Mouse (Mus musculus) hindbrain, embryonic 11.5 days (tissue): Measurements from ENCODE around the gene Ankrd11. TPM values are rescaled to one million over a fixed set of nuclear protein-coding genes. Genes with fewer than 3 reads are reported as not detected.

Experiments
- ATAC-seq: fragments of 200-750 bp; cut with Nextera tagmentation; 2 replicates; pipeline ENCODE4 v1.8.0; 2017; ENCODE audit warnings: mild to moderate bottlenecking, moderate TSS enrichment, moderate library complexity; ENCODE audit not compliant: low FRiP score
- DNase-seq: peaks from one replicate; pipeline ENCODE4 v3.0.0-alpha.2; 2015; ENCODE audit warnings: low spot score
- H3K27ac ChIP-seq: fragments of 300-500 bp; sonication (generic); 2 replicates; pipeline ENCODE4 v1.5.1; 2014; ENCODE audit warnings: mild to moderate bottlenecking, low read depth, low read length
- H3K27me3 ChIP-seq: fragments of 300-500 bp; sonication (generic); 2 replicates; pipeline ENCODE4 v1.6.1; 2014; ENCODE audit warnings: mild to moderate bottlenecking, low read length, moderate library complexity, mixed read lengths; ENCODE audit not compliant: control insufficient read depth, insufficient read depth
- H3K36me3 ChIP-seq: fragments of 300-500 bp; sonication (generic); 2 replicates; pipeline ENCODE4 v1.6.1; 2014; ENCODE audit warnings: mild to moderate bottlenecking, low read length, moderate library complexity, mixed read lengths; ENCODE audit not compliant: control insufficient read depth, insufficient read depth
- H3K4me1 ChIP-seq: fragments of 300-500 bp; sonication (generic); replicated peaks from 2 replicates; pipeline ENCODE4 v1.6.1; 2014; ENCODE audit warnings: low read length, mixed read lengths; ENCODE audit not compliant: control insufficient read depth, insufficient read depth
- H3K4me2 ChIP-seq: fragments of 300-500 bp; sonication (generic); replicated peaks from 2 replicates; pipeline ENCODE4 v1.6.1; 2014; ENCODE audit warnings: mild to moderate bottlenecking, low read depth, low read length
- H3K4me3 ChIP-seq: fragments of 300-500 bp; sonication (generic); 2 replicates; pipeline ENCODE4 v1.5.1; 2014; ENCODE audit warnings: low read depth, low read length
- H3K9ac ChIP-seq: fragments of 300-500 bp; sonication (generic); 2 replicates; pipeline ENCODE4 v1.6.1; 2014; ENCODE audit warnings: low read depth, low read length
- H3K9me3 ChIP-seq: fragments of 300-500 bp; sonication (generic); 2 replicates; pipeline ENCODE4 v1.6.1; 2016; ENCODE audit warnings: low read length; ENCODE audit not compliant: control insufficient read depth
- WGBS: fragments of 180-500 bp; shearing (Covaris S2); extraction: QIAGEN DNeasy Blood & Tissue Kit; methylation state at CpG from one replicate; pipeline ENCODE4 v1.1.7; 2014; 5-methylcytosine and 5-hydroxymethylcytosine counted together
- polyA plus RNA-seq: library from polyadenylated mRNA; unstranded; fragments of >200 nt; fragmentation: Nextera tagmentation; extraction: Ambion mirVana; gene quantifications from 2 replicates; pipeline ENCODE4 v1.2.1, GENCODE M21; 2014

The Ankrd11 gene
- polyA plus RNA-seq = 52.7 and 68.2 TPM in 2 replicates

- Histone ChIP-seq H3K9ac (peak within 1 kb of the TSS; percentile 98), H3K36me3 (no peaks in the 10 kb centered on the region), H3K27ac (peak within 1 kb of the TSS; percentile 97), H3K4me1 (peaks cover 5% of the 10 kb centered on the region; the same call in 1 of the 2 replicates), H3K4me3 (peak within 1 kb of the TSS; percentile 100), H3K9me3 (no peaks in the 10 kb centered on the region), H3K27me3 (no peaks in the 10 kb centered on the region), H3K4me2 (peak within 1 kb of the TSS; percentile 75)
- under 1% methylated on average over 83 of the region's 91 CpGs for WGBS
- ATAC-seq (peak; percentile 97), DNase-seq (peak; percentile 99)
These were observed at the start of gene Ankrd11 for GRCm38 (mm10) chr8:123042158-123042973. TSS of gene Ankrd11 (minus strand) at chr8:123042277.

GRCm38 (mm10) chr8:123087289-123087688, 45.2 kb upstream of the Ankrd11 start:
- H3K9ac ChIP-seq = no peak overlapping the region
- peaks cover 16% of the 10 kb centered on the region for H3K36me3 ChIP-seq
- H3K9me3 ChIP-seq = no peaks in the 10 kb centered on the region
- no peak overlapping the region for H3K27ac ChIP-seq
- no peaks in the 10 kb centered on the region for H3K27me3 ChIP-seq
- no peak for DNase-seq
- WGBS = 95% methylated on average over 9 of the region's 9 CpGs
- H3K4me2 ChIP-seq = no peak overlapping the region
- no peaks in the 10 kb centered on the region for H3K4me1 ChIP-seq
- no peak overlapping the region for H3K4me3 ChIP-seq
- no peak for ATAC-seq

DNA sequence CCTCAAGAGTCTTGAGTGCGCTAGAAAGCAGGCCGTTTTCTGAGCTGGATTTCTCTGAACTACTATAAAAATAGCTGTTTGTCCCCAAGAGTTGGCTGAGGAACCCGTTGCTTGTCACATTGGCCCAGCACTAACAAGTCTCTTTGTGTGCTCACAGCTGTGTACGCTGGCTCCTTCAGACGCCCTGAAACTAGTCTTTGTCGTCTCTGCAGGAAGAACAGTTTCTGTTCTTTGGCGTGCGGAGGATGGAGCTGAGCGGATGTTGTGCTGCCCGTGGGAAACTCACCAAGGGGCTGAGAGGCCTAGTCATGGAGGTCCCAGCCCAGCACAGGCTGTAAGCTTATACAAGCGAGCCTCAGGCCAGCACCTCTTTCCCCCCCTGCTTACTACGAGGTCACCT, 41.5 kb upstream of the Ankrd11 start:
- Histone ChIP-seq H3K27ac (no peak overlapping the region), H3K4me3 (no peak overlapping the region), H3K9me3 (no peaks in the 10 kb centered on the region), H3K4me1 (no peaks in the 10 kb centered on the region), H3K9ac (no peak overlapping the region), H3K36me3 (peaks cover 9% of the 10 kb centered on the region; the same call in 1 of the 2 replicates), H3K27me3 (no peaks in the 10 kb centered on the region), H3K4me2 (no peak overlapping the region)
- ATAC-seq (no peak), DNase-seq (no peak)
- WGBS = 91% methylated on average over 12 of the region's 12 CpGs

- WGBS = 79% methylated on average over 6 of the region's 6 CpGs
- H3K27me3 ChIP-seq = no peaks in the 10 kb centered on the region
- no peaks in the 10 kb centered on the region for H3K4me1 ChIP-seq
- no peak overlapping the region for H3K4me2 ChIP-seq
- no peaks in the 10 kb centered on the region for H3K9me3 ChIP-seq
- no peak overlapping the region for H3K4me3 ChIP-seq
- no peak overlapping the region for H3K9ac ChIP-seq
- peaks cover 9% of the 10 kb centered on the region; the same call in 1 of the 2 replicates for H3K36me3 ChIP-seq
- no peak overlapping the region for H3K27ac ChIP-seq
- no peak for ATAC-seq
- no peak for DNase-seq
These were observed 40.9 kb upstream of the Ankrd11 start for GRCm38 (mm10) chr8:123082993-123083392.

GRCm38 (mm10) chr8:123077213-123077612, 35.1 kb upstream of the Ankrd11 start:
- DNase-seq (no peak), ATAC-seq (no peak)
- Histone ChIP-seq H3K4me1 (no peaks in the 10 kb centered on the region), H3K27ac (no peak overlapping the region), H3K9ac (no peak overlapping the region), H3K4me3 (no peak overlapping the region), H3K27me3 (no peaks in the 10 kb centered on the region), H3K9me3 (no peaks in the 10 kb centered on the region), H3K36me3 (peaks cover 10% of the 10 kb centered on the region; the same call in 1 of the 2 replicates), H3K4me2 (no peak overlapping the region)
- WGBS = 95% methylated on average over 6 of the region's 6 CpGs

- no peak for DNase-seq
- 92% methylated on average over 4 of the region's 4 CpGs for WGBS
- H3K27me3 ChIP-seq = no peaks in the 10 kb centered on the region
These were observed 29.1 kb upstream of the Ankrd11 start for GRCm38 (mm10) chr8:123071176-123071575.

DNA sequence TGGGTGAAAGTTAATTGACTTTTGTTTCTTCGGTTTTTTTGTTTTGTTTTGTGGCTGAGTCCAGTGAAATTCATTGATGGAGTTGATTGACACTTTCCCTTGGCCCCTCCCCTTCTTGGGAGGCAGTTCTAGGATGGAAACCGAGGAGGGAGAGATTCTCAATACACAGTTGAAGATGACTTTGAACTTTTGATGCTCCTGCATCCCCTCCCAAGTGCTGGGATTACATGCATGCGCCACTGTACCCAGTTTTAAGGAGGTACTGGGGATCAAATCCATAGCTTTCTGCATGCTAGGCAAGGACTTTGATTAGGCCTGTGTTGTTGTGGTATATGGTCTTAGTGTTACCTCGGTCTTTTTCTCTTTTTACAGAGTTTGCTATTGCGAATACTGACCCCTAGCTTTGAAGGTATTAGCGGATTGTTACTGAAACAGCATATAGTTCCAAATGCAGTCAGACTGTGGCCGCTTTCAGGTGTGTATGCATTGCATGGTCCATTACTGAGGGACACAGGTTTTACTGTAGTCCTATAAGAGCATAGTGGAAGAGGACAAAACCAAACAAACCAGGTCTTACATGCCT, 24.1 kb upstream of the Ankrd11 start:
- Histone ChIP-seq H3K4me3 (peak overlapping the region; percentile 96), H3K27me3 (no peaks in the 10 kb centered on the region), H3K9me3 (no peaks in the 10 kb centered on the region), H3K4me2 (peak overlapping the region; percentile 73), H3K27ac (peak overlapping the region; percentile 86), H3K4me1 (peaks cover 2% of the 10 kb centered on the region; the same call in 1 of the 2 replicates), H3K9ac (peak overlapping the region; percentile 90), H3K36me3 (no peaks in the 10 kb centered on the region)
- no peak for DNase-seq
- no peak for ATAC-seq
- WGBS = 42% methylated on average over 7 of the region's 7 CpGs

More at GRCm38 (mm10) chr8:123071176-123071575, 29.1 kb upstream of the Ankrd11 start:
- no peak for ATAC-seq
- Histone ChIP-seq H3K9ac (no peak overlapping the region), H3K4me3 (no peak overlapping the region), H3K4me1 (peaks cover 2% of the 10 kb centered on the region; the same call in 1 of the 2 replicates), H3K9me3 (no peaks in the 10 kb centered on the region), H3K27ac (no peak overlapping the region), H3K36me3 (0 out of 2 replicates have a peak, but pooled peaks cover 2% of the 10 kb centered on the region), H3K4me2 (no peak overlapping the region)

DNA sequence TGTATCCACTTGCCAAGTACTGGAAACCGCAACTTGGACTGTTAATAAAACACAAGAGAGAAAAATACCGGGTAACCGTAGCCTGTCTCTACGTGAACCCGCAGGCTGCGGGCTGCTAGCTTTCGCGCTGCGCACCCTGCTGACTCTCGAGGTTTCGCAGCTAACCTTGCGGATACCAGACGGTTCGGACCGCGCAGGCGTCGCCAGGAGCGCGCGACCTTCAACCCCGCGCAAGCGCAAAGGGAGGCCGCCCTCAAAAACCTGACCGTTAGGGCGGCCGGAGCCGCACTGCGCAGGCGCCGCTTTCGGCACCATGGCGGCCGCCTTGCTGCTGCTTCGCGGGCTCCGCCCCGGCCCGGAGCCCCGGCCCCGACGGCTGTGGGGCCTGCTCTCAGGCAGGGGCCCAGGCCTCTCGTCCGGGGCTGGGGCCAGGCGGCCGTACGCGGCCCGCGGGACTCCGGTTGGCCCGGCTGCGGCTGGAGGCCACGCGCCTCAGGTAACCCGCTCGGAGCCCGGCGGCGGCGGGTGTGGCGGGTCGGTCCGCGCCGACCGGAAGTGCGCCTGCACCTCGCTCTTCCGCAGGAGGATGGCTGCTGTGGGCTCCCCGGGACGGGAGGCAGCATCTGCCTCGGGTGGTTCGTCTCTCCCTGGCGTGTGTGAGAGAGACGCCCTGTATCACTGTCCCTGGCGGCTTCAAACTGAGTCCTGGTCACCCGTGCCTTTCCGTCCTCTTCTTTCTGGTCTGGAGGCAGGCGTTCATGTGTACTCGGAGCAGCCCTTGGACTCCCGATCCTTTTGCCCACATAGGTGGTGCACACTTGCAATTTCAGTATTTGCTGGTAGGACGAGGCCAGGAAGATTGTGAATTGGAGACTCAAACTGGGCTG, 23.4 kb upstream of the Ankrd11 start:
- Histone ChIP-seq H3K4me2 (peak overlapping the region; percentile 73), H3K27ac (peak overlapping the region; percentile 86), H3K36me3 (no peaks in the 10 kb centered on the region), H3K4me1 (peaks cover 2% of the 10 kb centered on the region; the same call in 1 of the 2 replicates), H3K27me3 (no peaks in the 10 kb centered on the region), H3K4me3 (peak overlapping the region; percentile 96), H3K9me3 (no peaks in the 10 kb centered on the region), H3K9ac (peak overlapping the region; percentile 90)
- ATAC-seq (peak; percentile 95), DNase-seq (peak; percentile 98)
- WGBS = under 1% methylated on average over 78 of the region's 84 CpGs
